Mouse (Mus musculus): ENCODE measurements around the gene Olfr599. TPM values are rescaled to one million over a fixed set of nuclear protein-coding genes. Genes with fewer than 3 reads are reported as not detected.
"Not testable (repeated sequence)": the region's sequence is repeated elsewhere in the genome, so short reads cannot be mapped to it uniquely, and the experiment has no call there.

Gene Olfr599
- polyA plus RNA-seq (2014; fragmentation: Nextera tagmentation; extraction: Ambion mirVana) = not detected in 2 replicates

DNA sequence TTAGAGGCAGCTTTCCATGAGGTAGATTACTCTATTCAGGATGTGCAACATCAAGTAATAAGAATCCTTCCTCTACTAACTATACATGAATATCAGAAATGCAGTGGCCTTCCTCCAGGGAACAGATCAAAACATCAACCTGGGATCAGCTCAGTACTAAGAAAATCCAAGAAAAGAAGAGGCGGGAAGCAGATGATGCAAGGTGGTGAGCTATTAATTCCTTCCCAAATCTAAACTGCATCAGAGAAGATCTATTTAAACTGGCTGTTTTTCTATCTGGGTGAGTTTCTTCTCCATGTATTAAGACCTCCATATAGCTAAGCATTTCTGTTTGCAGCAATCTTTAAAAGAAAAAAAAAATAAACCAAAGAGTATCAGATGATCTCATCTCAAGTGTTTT is at the start of gene Olfr599:
Gene Olfr599 (plus strand): TSS at position 301 of the 400 bp plus-strand sequence.
- ATAC-seq (ENCODE audit: low FRiP score) (no peak), DNase-seq (ENCODE audit: low spot score) (no peak)
- H3K4me3 ChIP-seq (replicated peaks; ENCODE audit: low read length) = no peak within 1 kb of the TSS
- H3K4me1 ChIP-seq (replicated peaks; ENCODE audit: control insufficient read depth, insufficient read depth, low read length) = no peaks in the 10 kb centered on the region
- H3K27ac ChIP-seq = no peak within 1 kb of the TSS
- no peak within 1 kb of the TSS for H3K4me2 ChIP-seq (replicated peaks)
- no peaks in the 10 kb centered on the region for H3K36me3 ChIP-seq (replicated peaks; ENCODE audit: control insufficient read depth, insufficient read depth)
- no peak within 1 kb of the TSS for H3K9ac ChIP-seq
- no peaks in the 10 kb centered on the region for H3K27me3 ChIP-seq (ENCODE audit: control insufficient read depth, insufficient read depth, low read length)
- H3K9me3 ChIP-seq (ENCODE audit: control insufficient read depth, low read length) = no peaks in the 10 kb centered on the region
- 83% methylated on average over 1 of the region's 1 CpGs for WGBS

DNA sequence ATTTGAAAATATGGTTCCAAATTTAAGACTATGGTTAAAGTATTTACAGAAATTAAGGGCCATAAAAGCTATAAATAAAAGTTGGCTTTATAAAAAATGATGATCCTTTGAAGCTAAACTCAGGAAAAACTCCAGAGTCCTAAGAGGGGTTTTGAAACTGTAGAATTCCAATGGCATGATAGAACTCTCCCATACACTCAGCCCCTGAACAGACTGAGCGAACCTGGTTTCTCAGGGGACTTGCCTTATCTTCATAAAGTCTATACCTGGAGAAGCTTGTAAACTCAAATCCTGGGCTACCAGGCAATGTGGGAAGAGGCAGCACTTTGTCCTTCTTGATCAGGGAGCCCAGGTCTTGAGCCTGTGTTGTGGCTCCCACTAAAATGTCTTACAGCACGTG is 30.4 kb upstream of the Olfr599 start, which contains the start of gene Olfr596:
Gene Olfr596 (plus strand): TSS at position 301 of the 400 bp plus-strand sequence.
- 91% methylated on average over 2 of the region's 2 CpGs for WGBS
- not testable (repeated sequence) for H3K4me1 ChIP-seq (replicated peaks; ENCODE audit: control insufficient read depth, insufficient read depth, low read length); H3K27ac ChIP-seq; H3K27me3 ChIP-seq (ENCODE audit: control insufficient read depth, insufficient read depth, low read length); DNase-seq (ENCODE audit: low spot score); H3K9me3 ChIP-seq (ENCODE audit: control insufficient read depth, low read length); H3K36me3 ChIP-seq (replicated peaks; ENCODE audit: control insufficient read depth, insufficient read depth); ATAC-seq (ENCODE audit: low FRiP score); H3K4me3 ChIP-seq (replicated peaks; ENCODE audit: low read length); H3K9ac ChIP-seq; H3K4me2 ChIP-seq (replicated peaks)

DNA sequence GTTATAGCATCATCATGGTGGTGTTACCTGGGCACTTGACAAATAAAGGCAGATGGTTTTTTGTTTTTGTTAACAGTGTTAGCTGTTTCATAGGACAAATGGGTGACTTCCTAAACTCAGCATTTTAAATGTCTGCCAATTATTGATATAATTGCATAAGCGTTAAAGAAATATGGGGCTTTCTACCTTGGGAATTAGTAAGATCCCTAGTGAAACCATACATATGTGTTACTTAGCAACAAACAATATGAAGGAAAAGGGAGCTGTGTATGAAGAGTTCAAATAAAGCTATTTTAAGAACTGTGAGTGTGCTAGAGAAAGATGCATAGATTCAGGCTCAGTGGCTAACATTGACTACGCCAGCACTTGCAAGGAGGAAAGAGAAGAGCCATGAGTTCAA is 19.7 kb upstream of the Olfr599 start, which contains the start of gene Olfr597:
Gene Olfr597 (plus strand): TSS at position 301 of the 400 bp plus-strand sequence.
- not testable (repeated sequence) for ATAC-seq (ENCODE audit: low FRiP score); H3K27ac ChIP-seq; H3K9ac ChIP-seq; H3K9me3 ChIP-seq (ENCODE audit: control insufficient read depth, low read length); H3K4me3 ChIP-seq (replicated peaks; ENCODE audit: low read length); H3K4me1 ChIP-seq (replicated peaks; ENCODE audit: control insufficient read depth, insufficient read depth, low read length); H3K4me2 ChIP-seq (replicated peaks); DNase-seq (ENCODE audit: low spot score); H3K36me3 ChIP-seq (replicated peaks; ENCODE audit: control insufficient read depth, insufficient read depth); H3K27me3 ChIP-seq (ENCODE audit: control insufficient read depth, insufficient read depth, low read length)
- WGBS = 98% methylated on average over 2 of the region's 2 CpGs

DNA sequence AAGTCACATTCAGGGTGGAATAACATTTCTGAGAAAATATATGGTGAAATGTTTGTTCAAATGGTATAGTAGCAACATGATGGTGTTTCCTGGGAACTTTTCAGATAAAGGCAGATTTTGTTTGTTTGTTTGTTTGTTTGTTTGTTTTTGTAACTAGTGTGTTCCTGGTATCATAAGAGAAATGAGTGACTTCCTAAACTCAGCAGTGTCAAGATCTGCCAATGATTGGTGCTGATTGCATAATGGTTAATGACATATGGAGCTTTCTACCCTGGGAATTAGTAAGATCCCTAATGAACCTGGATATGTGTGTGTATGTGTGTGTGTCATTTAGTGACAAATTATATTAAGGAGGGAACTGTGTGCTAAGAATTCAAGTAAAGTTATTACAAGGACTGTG is 12.4 kb upstream of the Olfr599 start, which contains the start of gene Olfr598:
Gene Olfr598 (plus strand): TSS at position 301 of the 400 bp plus-strand sequence.
- Histone ChIP-seq H3K9me3 (ENCODE audit: control insufficient read depth, low read length) (no peaks in the 10 kb centered on the region), H3K27ac (no peak within 1 kb of the TSS), H3K36me3 (replicated peaks; ENCODE audit: control insufficient read depth, insufficient read depth) (no peaks in the 10 kb centered on the region), H3K9ac (no peak within 1 kb of the TSS), H3K4me1 (replicated peaks; ENCODE audit: control insufficient read depth, insufficient read depth, low read length) (no peaks in the 10 kb centered on the region), H3K4me3 (replicated peaks; ENCODE audit: low read length) (no peak within 1 kb of the TSS), H3K4me2 (replicated peaks) (no peak within 1 kb of the TSS), H3K27me3 (ENCODE audit: control insufficient read depth, insufficient read depth, low read length) (no peaks in the 10 kb centered on the region)
- ATAC-seq (ENCODE audit: low FRiP score) (no peak), DNase-seq (ENCODE audit: low spot score) (no peak)

DNA sequence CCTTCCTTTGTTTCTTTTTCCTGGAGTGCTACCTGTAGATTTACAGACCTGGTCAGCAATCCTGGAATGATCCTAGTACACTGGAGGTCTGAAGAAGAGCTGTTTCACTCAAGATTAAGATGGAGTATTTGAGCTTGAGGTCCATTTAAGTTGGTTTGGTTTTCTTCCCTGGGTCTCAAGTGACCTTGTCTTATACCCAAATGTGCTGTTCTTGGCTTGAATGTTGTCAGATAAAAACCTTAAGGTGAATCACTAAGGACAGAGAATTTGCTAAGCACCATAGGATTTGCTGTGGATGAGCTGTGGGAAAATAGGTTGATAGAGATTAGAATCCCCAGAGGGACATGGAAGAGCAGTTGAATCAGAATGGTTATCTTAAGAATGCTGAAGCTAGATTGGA is 13.9 kb downstream of the Olfr599 start, which contains the start of gene Olfr600:
Gene Olfr600 (minus strand): TSS at position 101 of the 400 bp plus-strand sequence.
- H3K9ac ChIP-seq = no peak within 1 kb of the TSS
- H3K4me1 ChIP-seq (replicated peaks; ENCODE audit: control insufficient read depth, insufficient read depth, low read length) = no peaks in the 10 kb centered on the region
- ATAC-seq (ENCODE audit: low FRiP score) = no peak
- no peak within 1 kb of the TSS for H3K27ac ChIP-seq
- DNase-seq (ENCODE audit: low spot score) = no peak
- no peak within 1 kb of the TSS for H3K4me2 ChIP-seq (replicated peaks)
- H3K36me3 ChIP-seq (replicated peaks; ENCODE audit: control insufficient read depth, insufficient read depth) = no peaks in the 10 kb centered on the region
- no peaks in the 10 kb centered on the region for H3K9me3 ChIP-seq (ENCODE audit: control insufficient read depth, low read length)
- no peak within 1 kb of the TSS for H3K4me3 ChIP-seq (replicated peaks; ENCODE audit: low read length)
- H3K27me3 ChIP-seq (ENCODE audit: control insufficient read depth, insufficient read depth, low read length) = no peaks in the 10 kb centered on the region

DNA sequence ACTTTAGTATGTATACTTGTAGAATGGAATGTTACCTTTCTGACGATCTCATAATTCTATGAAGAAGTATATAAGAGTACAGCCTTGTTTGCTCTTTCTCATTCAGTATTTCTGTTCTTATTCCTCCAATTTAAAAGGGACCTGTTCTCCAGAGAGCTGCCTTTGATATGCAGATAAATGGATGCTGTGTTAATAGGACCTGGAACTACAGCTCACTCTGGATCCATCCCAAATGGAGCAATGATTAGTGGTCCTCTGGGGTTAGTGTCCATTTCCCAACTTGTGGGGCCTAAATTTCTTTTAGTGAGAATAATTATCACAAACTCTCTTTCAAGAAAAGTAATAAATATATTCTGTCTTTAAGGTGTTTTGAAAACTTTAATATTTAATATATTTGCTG is 26.8 kb downstream of the Olfr599 start, which contains the start of gene Olfr601:
Gene Olfr601 (minus strand): TSS at position 101 of the 400 bp plus-strand sequence.
- whole genome bisulfite sequencing = 90% methylated on average over 1 of the region's 1 CpGs
- Histone ChIP-seq H3K9ac (no peak within 1 kb of the TSS), H3K4me3 (replicated peaks; ENCODE audit: low read length) (no peak within 1 kb of the TSS), H3K27ac (no peak within 1 kb of the TSS), H3K4me1 (replicated peaks; ENCODE audit: control insufficient read depth, insufficient read depth, low read length) (no peaks in the 10 kb centered on the region), H3K4me2 (replicated peaks) (no peak within 1 kb of the TSS), H3K36me3 (replicated peaks; ENCODE audit: control insufficient read depth, insufficient read depth) (no peaks in the 10 kb centered on the region), H3K9me3 (ENCODE audit: control insufficient read depth, low read length) (no peaks in the 10 kb centered on the region), H3K27me3 (ENCODE audit: control insufficient read depth, insufficient read depth, low read length) (no peaks in the 10 kb centered on the region)
- DNase-seq (ENCODE audit: low spot score) = no peak
- no peak for ATAC-seq (ENCODE audit: low FRiP score)

DNA sequence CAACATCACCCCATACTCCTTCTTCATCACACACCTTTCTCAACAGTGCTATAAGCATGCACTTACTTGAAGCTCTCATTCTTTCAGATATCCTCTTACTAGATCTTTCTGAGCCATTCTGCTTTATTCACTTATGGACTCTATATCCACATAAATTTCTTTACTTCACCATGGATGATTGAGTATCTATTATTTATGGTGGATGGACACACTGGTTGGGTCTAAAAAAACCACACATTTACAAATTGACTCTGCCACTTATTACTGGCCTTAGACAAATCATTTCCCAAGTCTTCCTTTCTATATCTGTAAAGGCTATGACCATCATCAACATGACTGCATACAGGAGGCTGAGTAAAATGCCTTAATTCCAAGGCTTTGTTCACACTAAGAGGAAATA is 50.4 kb downstream of the Olfr599 start, which contains the start of gene Olfr603:
Gene Olfr603 (minus strand): TSS at position 101 of the 400 bp plus-strand sequence.
- no peak within 1 kb of the TSS for H3K9ac ChIP-seq
- no peaks in the 10 kb centered on the region for H3K27me3 ChIP-seq (ENCODE audit: control insufficient read depth, insufficient read depth, low read length)
- no peaks in the 10 kb centered on the region for H3K9me3 ChIP-seq (ENCODE audit: control insufficient read depth, low read length)
- H3K4me1 ChIP-seq (replicated peaks; ENCODE audit: control insufficient read depth, insufficient read depth, low read length) = no peaks in the 10 kb centered on the region
- no peak within 1 kb of the TSS for H3K4me3 ChIP-seq (replicated peaks; ENCODE audit: low read length)
- no peak within 1 kb of the TSS for H3K27ac ChIP-seq
- H3K36me3 ChIP-seq (replicated peaks; ENCODE audit: control insufficient read depth, insufficient read depth) = no peaks in the 10 kb centered on the region
- DNase-seq (ENCODE audit: low spot score) (no peak), ATAC-seq (ENCODE audit: low FRiP score) (no peak)
- no peak within 1 kb of the TSS for H3K4me2 ChIP-seq (replicated peaks)

Other genes starting within 250 kb of the Olfr599 start
- gene Olfr585, start 238.2 kb upstream of the Olfr599 start, polyA plus RNA-seq (2014; fragmentation: Nextera tagmentation; extraction: Ambion mirVana) = not detected in 2 replicates
- not detected in 2 replicates for gene Olfr586, start 210.3 kb upstream of the Olfr599 start, polyA plus RNA-seq (2014; fragmentation: Nextera tagmentation; extraction: Ambion mirVana)
- not detected in 2 replicates for gene Olfr588-ps1, start 195.0 kb upstream of the Olfr599 start, polyA plus RNA-seq (2014; fragmentation: Nextera tagmentation; extraction: Ambion mirVana)
- gene Olfr589, start 179.6 kb upstream of the Olfr599 start, polyA plus RNA-seq (2014; fragmentation: Nextera tagmentation; extraction: Ambion mirVana) = not detected in 2 replicates
- gene Olfr591, start 157.6 kb upstream of the Olfr599 start, polyA plus RNA-seq (2014; fragmentation: Nextera tagmentation; extraction: Ambion mirVana) = not detected in 2 replicates
- gene Olfr592, start 151.1 kb upstream of the Olfr599 start, polyA plus RNA-seq (2014; fragmentation: Nextera tagmentation; extraction: Ambion mirVana) = not detected in 2 replicates
- not detected in 2 replicates for gene Olfr593, start 124.1 kb upstream of the Olfr599 start, polyA plus RNA-seq (2014; fragmentation: Nextera tagmentation; extraction: Ambion mirVana)
- 0.07 TPM in 1 of 2 replicates, not detected in the other for gene Olfr594, start 118.9 kb upstream of the Olfr599 start, polyA plus RNA-seq (2014; fragmentation: Nextera tagmentation; extraction: Ambion mirVana)
- not detected in 2 replicates for gene Usp17ld, start 83.4 kb upstream of the Olfr599 start, polyA plus RNA-seq (2014; fragmentation: Nextera tagmentation; extraction: Ambion mirVana)
- gene Olfr596, start 30.3 kb upstream of the Olfr599 start, polyA plus RNA-seq (2014; fragmentation: Nextera tagmentation; extraction: Ambion mirVana) = not detected in 2 replicates
- gene Olfr597, start 19.6 kb upstream of the Olfr599 start, polyA plus RNA-seq (2014; fragmentation: Nextera tagmentation; extraction: Ambion mirVana) = not detected in 2 replicates
- gene Olfr598, start 12.3 kb upstream of the Olfr599 start, polyA plus RNA-seq (2014; fragmentation: Nextera tagmentation; extraction: Ambion mirVana) = not detected in 2 replicates
- gene Olfr600, start 13.8 kb downstream of the Olfr599 start, polyA plus RNA-seq (2014; fragmentation: Nextera tagmentation; extraction: Ambion mirVana) = not detected in 2 replicates
- gene Olfr601, start 26.7 kb downstream of the Olfr599 start, polyA plus RNA-seq (2014; fragmentation: Nextera tagmentation; extraction: Ambion mirVana) = not detected in 2 replicates
- gene Olfr603, start 50.3 kb downstream of the Olfr599 start, polyA plus RNA-seq (2014; fragmentation: Nextera tagmentation; extraction: Ambion mirVana) = not detected in 2 replicates
- not detected in 2 replicates for gene Usp17lc, start 79.2 kb downstream of the Olfr599 start, polyA plus RNA-seq (2014; fragmentation: Nextera tagmentation; extraction: Ambion mirVana)
- gene Olfr605, start 109.5 kb downstream of the Olfr599 start, polyA plus RNA-seq (2014; fragmentation: Nextera tagmentation; extraction: Ambion mirVana) = not detected in 2 replicates
- gene Olfr606, start 113.1 kb downstream of the Olfr599 start, polyA plus RNA-seq (2014; fragmentation: Nextera tagmentation; extraction: Ambion mirVana) = not detected in 2 replicates
- gene Olfr607, start 128.2 kb downstream of the Olfr599 start, polyA plus RNA-seq (2014; fragmentation: Nextera tagmentation; extraction: Ambion mirVana) = not detected in 2 replicates
- gene Olfr608, start 134.0 kb downstream of the Olfr599 start, polyA plus RNA-seq (2014; fragmentation: Nextera tagmentation; extraction: Ambion mirVana) = not detected in 2 replicates
- gene Olfr609, start 162.1 kb downstream of the Olfr599 start, polyA plus RNA-seq (2014; fragmentation: Nextera tagmentation; extraction: Ambion mirVana) = not detected in 2 replicates
- not detected in 2 replicates for gene Olfr610, start 176.2 kb downstream of the Olfr599 start, polyA plus RNA-seq (2014; fragmentation: Nextera tagmentation; extraction: Ambion mirVana)
- not detected in 2 replicates for gene Olfr611, start 184.9 kb downstream of the Olfr599 start, polyA plus RNA-seq (2014; fragmentation: Nextera tagmentation; extraction: Ambion mirVana)
- not detected in 2 replicates for gene Olfr612, start 206.8 kb downstream of the Olfr599 start, polyA plus RNA-seq (2014; fragmentation: Nextera tagmentation; extraction: Ambion mirVana)
- not detected in 2 replicates for gene Olfr613, start 212.2 kb downstream of the Olfr599 start, polyA plus RNA-seq (2014; fragmentation: Nextera tagmentation; extraction: Ambion mirVana)
- not detected in 2 replicates for gene Olfr615, start 220.2 kb downstream of the Olfr599 start, polyA plus RNA-seq (2014; fragmentation: Nextera tagmentation; extraction: Ambion mirVana)
- gene Olfr616, start 233.2 kb downstream of the Olfr599 start, polyA plus RNA-seq (2014; fragmentation: Nextera tagmentation; extraction: Ambion mirVana) = not detected in 2 replicates
- not detected in 2 replicates for gene Olfr617, start 237.1 kb downstream of the Olfr599 start, polyA plus RNA-seq (2014; fragmentation: Nextera tagmentation; extraction: Ambion mirVana)

Data from hindbrain, embryonic 14.5 days (tissue).